Mouse (Mus musculus) cortical plate, adult 2 months (tissue): ENCODE data around the gene Leng1. TPM values are rescaled to one million over a fixed set of nuclear protein-coding genes. Genes with fewer than 3 reads are reported as not detected.
A peak's percentile ranks its signal among the peaks of the same experiment; 100 is the strongest.

ENCODE experiments used
- H3K27ac ChIP-seq: fragments of 200-500 bp; 2 replicates; pipeline ENCODE4 v1.5.1; 2012; ENCODE audit warnings: low read length, control low read depth, inconsistent platforms; ENCODE audit not compliant: insufficient read depth
- H3K4me1 ChIP-seq: fragments of 200-500 bp; 2 replicates; pipeline ENCODE4 v1.6.1; 2011; ENCODE audit warnings: low read length; ENCODE audit not compliant: control insufficient read depth, insufficient read depth
- H3K4me3 ChIP-seq: fragments of 200-500 bp; 2 replicates; pipeline ENCODE4 v1.5.1; 2011; ENCODE audit warnings: mild to moderate bottlenecking, low read length, control low read depth; ENCODE audit not compliant: insufficient read depth
- CTCF ChIP-seq: fragments of 200-500 bp; IDR thresholded peaks from 2 replicates; pipeline ENCODE4 v1.5.1; 2011; ENCODE audit warnings: mild to moderate bottlenecking, control low read depth, low read length; ENCODE audit not compliant: insufficient read depth; ENCODE audit errors: extremely low read depth
- POLR2A ChIP-seq: fragments of 200-500 bp; IDR thresholded peaks from 2 replicates; pipeline ENCODE4 v1.6.1; 2011; ENCODE audit warnings: mild to moderate bottlenecking, low read length, control low read depth; ENCODE audit not compliant: insufficient read depth; ENCODE audit errors: extremely low read depth
- polyA plus RNA-seq: library from polyadenylated mRNA; depleted of rRNA; stranded (reverse); fragments of >200 nt; gene quantifications from 2 replicates; pipeline ENCODE4 v1.2.3, GENCODE M21; 2012

Leng1 gene
- polyA plus RNA-seq, 1 experiment = 8.3 TPM

GRCm38 (mm10) chr7:3664524-3665214, 971 bp downstream of the Leng1 start:
- Histone ChIP-seq H3K4me1 (peaks cover 2% of the 10 kb centered on the region; the same call in 1 of the 2 replicates), H3K27ac (no peak overlapping the region), H3K4me3 (peak overlapping the region; percentile 59)
- TF ChIP-seq CTCF = no peak

GRCm38 (mm10) chr7:3658578-3658977, 7.1 kb downstream of the Leng1 start:
- no peak overlapping the region for H3K27ac ChIP-seq
- no peaks in the 10 kb centered on the region for H3K4me1 ChIP-seq
- TF ChIP-seq CTCF (no peak), POLR2A (no peak)
- H3K4me3 ChIP-seq = no peak overlapping the region

GRCm38 (mm10) chr7:3656966-3657365, 8.7 kb downstream of the Leng1 start:
- Histone ChIP-seq H3K4me1 (no peaks in the 10 kb centered on the region), H3K27ac (no peak overlapping the region), H3K4me3 (no peak overlapping the region)
- TF ChIP-seq POLR2A = no peak
- no peak for TF ChIP-seq CTCF

GRCm38 (mm10) chr7:3646641-3647040, 19.0 kb downstream of the Leng1 start:
- Histone ChIP-seq H3K4me3 (peak overlapping the region; percentile 50), H3K27ac (no peak overlapping the region), H3K4me1 (peaks cover 9% of the 10 kb centered on the region)
- no peak for TF ChIP-seq CTCF
- no peak for TF ChIP-seq POLR2A

- H3K27ac ChIP-seq = no peak overlapping the region
- H3K4me1 ChIP-seq = peaks cover 9% of the 10 kb centered on the region
- H3K4me3 ChIP-seq = peak overlapping the region; percentile 50
- TF ChIP-seq POLR2A (no peak), CTCF (no peak)
Measured at GRCm38 (mm10) chr7:3646188-3646587, 19.5 kb downstream of the Leng1 start.

GRCm38 (mm10) chr7:3645488-3646025, 20.1 kb downstream of the Leng1 start:
- Histone ChIP-seq H3K27ac (peak overlapping the region; percentile 76), H3K4me1 (peaks cover 9% of the 10 kb centered on the region), H3K4me3 (peak overlapping the region; percentile 50)
- no peak for TF ChIP-seq POLR2A
- no peak for TF ChIP-seq CTCF

- peaks cover 9% of the 10 kb centered on the region for H3K4me1 ChIP-seq
- TF ChIP-seq CTCF = no peak
- TF ChIP-seq POLR2A = peak; percentile 58
- H3K4me3 ChIP-seq = peak within 1 kb of the TSS; percentile 50
- H3K27ac ChIP-seq = peak within 1 kb of the TSS; percentile 76
Measured at GRCm38 (mm10) chr7:3644672-3645487, 20.8 kb downstream of the Leng1 start, which contains the start of gene Cnot3. Gene Cnot3 (plus strand): TSS chr7:3645268.

- H3K27ac ChIP-seq = no peak overlapping the region
- TF ChIP-seq CTCF (no peak), POLR2A (no peak)
Measured at GRCm38 (mm10) chr7:3644348-3644671, 21.3 kb downstream of the Leng1 start.

GRCm38 (mm10) chr7:3643843-3644242, 21.8 kb downstream of the Leng1 start:
- no peak overlapping the region for H3K27ac ChIP-seq
- peak overlapping the region; percentile 29; the same call in 1 of the 2 replicates for H3K4me3 ChIP-seq
- TF ChIP-seq CTCF (no peak), POLR2A (no peak)
- H3K4me1 ChIP-seq = peaks cover 9% of the 10 kb centered on the region

More at GRCm38 (mm10) chr7:3644348-3644671, 21.3 kb downstream of the Leng1 start:
- peaks cover 9% of the 10 kb centered on the region for H3K4me1 ChIP-seq
- peak overlapping the region; percentile 29 for H3K4me3 ChIP-seq
